Mouse (Mus musculus): ENCODE data around the gene Pcbp2.

GRCm38 (mm10) chr15:102512471-102512870 lies 42.1 kb downstream of the Pcbp2 start:
- TF ChIP-seq POLR2A (IDR thresholded peaks at IDR 0.05; ENCODE audit: extremely low read depth, insufficient read depth, low read length) (no peak), CTCF (IDR thresholded peaks at IDR 0.05; ENCODE audit: extremely low read depth, insufficient read depth, low read length) (no peak)
